Mouse (Mus musculus): ENCODE data around the gene Cldn10.

Cldn10 gene

GRCm38 (mm10) chr14:118827283-118827904 is 39.7 kb downstream of the Cldn10 start:
- no peak for DNase-seq (ENCODE audit: low read depth)

DNA sequence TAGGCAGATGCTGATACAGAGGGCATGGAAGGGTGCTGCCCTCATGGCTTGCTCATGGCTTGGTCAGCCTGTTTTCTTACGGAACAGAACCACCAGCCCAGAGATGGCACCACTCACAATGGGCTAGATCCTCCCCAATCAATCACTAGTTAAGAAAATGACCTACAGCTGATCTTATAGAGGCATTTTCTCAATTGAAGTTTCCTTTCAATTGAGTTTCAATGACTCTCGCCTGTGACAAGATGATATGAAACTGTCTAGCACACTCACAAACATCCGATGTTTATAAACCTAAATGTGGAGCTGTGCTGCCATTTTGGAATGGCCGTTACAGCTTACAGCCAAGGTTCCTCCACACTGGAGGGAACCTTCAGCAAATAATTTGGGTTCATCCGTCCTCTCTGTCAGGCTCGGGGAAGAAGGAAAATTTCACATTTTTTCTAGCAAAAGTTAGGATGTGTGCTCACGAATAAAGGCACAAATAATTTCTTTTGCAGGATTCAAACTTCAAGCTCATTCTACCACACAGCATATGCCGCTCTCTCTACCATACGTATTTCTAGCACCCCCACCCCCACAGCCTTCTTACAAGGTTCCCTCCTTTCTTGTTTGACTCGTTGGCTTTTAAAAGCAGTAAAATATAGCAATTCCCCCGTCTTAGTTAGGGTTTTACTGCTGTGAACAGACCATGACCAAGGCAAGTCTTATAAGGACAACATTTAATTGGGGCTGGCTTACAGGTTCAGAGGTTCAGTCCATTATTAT is 41.8 kb downstream of the Cldn10 start:
- no peak for DNase-seq (ENCODE audit: low read depth)

DNA sequence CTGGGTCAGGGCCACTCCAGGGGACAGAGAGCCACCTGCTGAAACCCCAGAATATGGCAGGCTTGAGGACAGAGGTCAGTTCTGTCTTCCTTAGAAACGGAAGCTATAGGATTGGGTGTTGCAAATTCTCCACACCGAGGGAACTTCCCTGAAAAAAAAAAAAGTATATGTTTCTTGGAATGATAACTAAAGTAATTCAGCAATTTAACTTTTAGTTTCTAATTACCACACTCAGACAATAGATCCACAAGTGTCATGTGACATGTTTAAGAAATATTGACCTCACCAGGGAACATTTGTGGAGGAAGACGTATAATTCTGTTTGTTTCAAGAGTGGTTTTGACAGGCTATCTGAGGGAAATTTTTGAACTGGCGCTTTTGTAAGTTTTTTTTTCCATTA is 43.9 kb downstream of the Cldn10 start:
- no peak for DNase-seq (ENCODE audit: low read depth)

GRCm38 (mm10) chr14:118833241-118833640 is 45.5 kb downstream of the Cldn10 start:
- no peak for DNase-seq (ENCODE audit: low read depth)

GRCm38 (mm10) chr14:118834313-118834712 is 46.6 kb downstream of the Cldn10 start:
- DNase-seq (ENCODE audit: low read depth), result no peak

DNA sequence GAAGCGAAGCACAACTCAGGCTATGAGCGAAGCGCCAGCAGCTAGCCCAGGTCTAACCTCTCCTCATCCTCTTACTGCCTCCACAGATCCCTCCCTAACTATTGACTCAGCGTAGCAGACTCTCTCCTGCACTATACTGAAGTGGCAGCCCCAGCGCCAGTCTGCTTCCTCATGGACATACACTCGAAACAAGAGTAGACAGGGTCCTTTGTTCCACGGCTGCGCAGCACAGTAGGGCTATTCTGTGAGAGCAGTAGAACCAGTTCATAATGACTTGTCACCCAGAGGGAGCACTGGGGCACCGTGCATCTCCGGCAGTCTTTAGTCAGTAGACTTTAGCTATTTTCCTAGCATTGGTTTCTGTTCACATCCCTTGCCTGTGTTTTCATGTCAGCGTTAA is 48.4 kb downstream of the Cldn10 start:
- DNase-seq (ENCODE audit: low read depth), result no peak

GRCm38 (mm10) chr14:118836754-118837153 is 49.0 kb downstream of the Cldn10 start:
- no peak for DNase-seq (ENCODE audit: low read depth)

DNA sequence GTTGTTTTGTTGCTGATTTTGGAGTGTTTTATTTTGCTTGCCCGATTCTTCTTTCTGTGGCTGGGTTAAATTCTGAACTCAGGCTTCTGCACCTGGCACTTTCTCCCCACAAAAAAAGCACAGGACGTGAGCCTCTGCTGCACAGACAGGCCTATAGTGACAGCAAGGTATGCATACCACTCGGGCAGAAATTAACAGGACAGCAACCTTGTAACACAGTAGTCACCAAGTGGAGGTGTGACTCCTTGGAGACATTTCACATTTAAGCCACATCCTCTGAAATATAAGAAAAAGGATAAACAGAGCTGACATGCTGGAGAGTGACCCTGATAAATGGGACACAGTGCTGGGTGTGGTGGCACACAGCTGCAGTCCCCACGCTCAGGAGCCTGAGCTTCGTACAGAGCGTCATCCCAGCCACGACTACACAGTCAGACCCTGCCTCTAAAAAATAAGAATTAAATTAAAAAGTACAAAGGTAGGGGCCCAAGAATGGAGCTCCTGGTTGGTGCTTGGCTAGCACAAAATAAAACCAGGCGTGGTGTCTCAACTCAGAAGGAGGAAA is 50.9 kb downstream of the Cldn10 start:
- no peak for DNase-seq (ENCODE audit: low read depth)

- DNase-seq (ENCODE audit: low read depth), result no peak
Observed at GRCm38 (mm10) chr14:118839416-118839815, 51.7 kb downstream of the Cldn10 start.

GRCm38 (mm10) chr14:118840027-118840426 is 52.3 kb downstream of the Cldn10 start:
- no peak for DNase-seq (ENCODE audit: low read depth)

GRCm38 (mm10) chr14:118842353-118842752 is 54.6 kb downstream of the Cldn10 start:
- DNase-seq (ENCODE audit: low read depth), result no peak

- no peak for DNase-seq (ENCODE audit: low read depth)
Observed at GRCm38 (mm10) chr14:118846834-118847233, 59.1 kb downstream of the Cldn10 start.

DNA sequence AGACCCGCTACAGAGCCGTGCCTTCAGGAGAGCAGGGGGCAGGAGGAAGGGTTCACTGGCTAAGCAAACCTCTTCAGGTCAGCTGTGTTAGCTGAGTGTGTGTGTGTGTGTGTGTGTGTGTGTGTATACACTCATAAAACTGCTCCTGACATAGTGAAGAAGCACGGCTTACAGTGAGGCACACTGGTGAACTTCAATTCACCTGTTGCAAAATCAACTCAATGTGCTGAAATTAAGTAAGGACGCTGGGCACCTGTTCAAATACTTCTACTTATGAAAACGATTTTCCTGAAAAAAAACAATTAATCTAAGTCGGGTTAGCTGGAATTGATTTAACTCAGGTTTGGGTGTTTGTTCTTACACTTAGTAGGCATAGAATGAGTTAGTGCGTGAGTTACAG is 60.5 kb downstream of the Cldn10 start:
- DNase-seq (ENCODE audit: low read depth), result peak; percentile 13

- DNase-seq (ENCODE audit: low read depth), result no peak
Observed at GRCm38 (mm10) chr14:118850011-118850695, 62.4 kb downstream of the Cldn10 start.

- no peak for DNase-seq (ENCODE audit: low read depth)
Observed at GRCm38 (mm10) chr14:118850696-118851035, 63.0 kb downstream of the Cldn10 start.

- peak; percentile 66 for DNase-seq (ENCODE audit: low read depth)
Observed at GRCm38 (mm10) chr14:118851496-118852107, 63.9 kb downstream of the Cldn10 start.

GRCm38 (mm10) chr14:118854371-118855114 is 66.8 kb downstream of the Cldn10 start:
- no peak for DNase-seq (ENCODE audit: low read depth)

- no peak for DNase-seq (ENCODE audit: low read depth)
Observed at GRCm38 (mm10) chr14:118855141-118855800, 67.6 kb downstream of the Cldn10 start.

DNA sequence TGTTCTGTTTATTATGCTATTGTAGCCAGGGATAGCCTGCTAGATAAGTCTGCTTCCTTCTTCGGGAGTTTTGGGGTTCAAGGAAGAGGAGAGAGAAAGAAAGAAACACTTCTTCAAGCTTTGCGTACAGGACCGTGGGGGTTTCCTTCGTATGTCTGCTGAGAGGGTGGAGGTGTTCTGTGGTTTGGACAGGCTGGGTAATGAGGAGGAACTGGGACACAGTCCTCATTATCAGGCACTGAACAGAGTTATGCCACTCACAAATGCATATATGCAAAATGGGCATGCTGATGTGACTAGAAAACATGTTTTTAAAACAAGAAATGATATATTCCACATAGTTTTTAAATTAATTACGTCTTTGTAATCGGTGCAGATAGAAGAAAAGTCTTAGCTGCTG is 68.9 kb downstream of the Cldn10 start:
- no peak for DNase-seq (ENCODE audit: low read depth)

DNA sequence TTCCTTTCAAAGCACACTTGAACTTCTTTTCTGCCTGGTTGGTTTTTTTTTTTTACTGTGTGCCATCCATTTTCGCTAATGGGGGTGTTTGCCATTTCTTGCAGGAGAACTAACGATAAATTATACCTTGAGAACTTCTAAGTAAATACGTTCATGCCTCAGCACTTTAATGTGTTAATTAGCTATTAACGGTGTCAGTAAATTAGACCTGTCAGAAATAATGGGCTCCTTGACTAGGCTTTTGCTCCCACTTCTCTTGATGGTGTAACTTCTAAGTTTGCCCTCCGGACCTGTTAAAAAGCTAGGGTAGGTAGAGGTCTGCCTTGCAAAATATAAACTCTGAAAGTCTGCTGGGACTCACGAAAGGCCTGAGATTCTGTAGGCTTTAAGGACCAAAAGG is 70.6 kb downstream of the Cldn10 start:
- no peak for DNase-seq (ENCODE audit: low read depth)

- DNase-seq (ENCODE audit: low read depth), result no peak
Observed at GRCm38 (mm10) chr14:118862253-118862652, 74.5 kb downstream of the Cldn10 start.
